Mouse (Mus musculus) forebrain, embryonic 16.5 days (tissue): Measurements from ENCODE around the gene Nrip1. TPM values are rescaled to one million over a fixed set of nuclear protein-coding genes. Genes with fewer than 3 reads are reported as not detected.

Experiments
- ATAC-seq: fragments of 200-750 bp; cut with Nextera tagmentation; 2 replicates; pipeline ENCODE4 v1.8.0; 2017; ENCODE audit warnings: mild to moderate bottlenecking, moderate library complexity
- H3K27ac ChIP-seq: fragments of 300-500 bp; sonication (generic); 2 replicates; pipeline ENCODE4 v1.5.1; 2014; ENCODE audit warnings: low read length, control low read depth
- H3K27me3 ChIP-seq: fragments of 300-500 bp; sonication (generic); replicated peaks from 2 replicates; pipeline ENCODE4 v1.6.1; 2014; ENCODE audit warnings: low read length; ENCODE audit not compliant: control insufficient read depth, insufficient read depth
- H3K36me3 ChIP-seq: fragments of 300-500 bp; sonication (generic); 2 replicates; pipeline ENCODE4 v1.6.1; 2014; ENCODE audit not compliant: control insufficient read depth, insufficient read depth
- H3K4me1 ChIP-seq: fragments of 300-500 bp; sonication (generic); replicated peaks from 2 replicates; pipeline ENCODE4 v1.6.1; 2014; ENCODE audit warnings: low read length; ENCODE audit not compliant: control insufficient read depth, insufficient read depth
- H3K4me2 ChIP-seq: fragments of 300-500 bp; sonication (generic); 2 replicates; pipeline ENCODE4 v1.6.1; 2014; ENCODE audit warnings: mild to moderate bottlenecking, low read length, control low read depth
- H3K4me3 ChIP-seq: fragments of 300-500 bp; sonication (generic); replicated peaks from 2 replicates; pipeline ENCODE4 v1.5.1; 2014; ENCODE audit warnings: mild to moderate bottlenecking, low read length, control low read depth
- H3K9ac ChIP-seq: fragments of 300-500 bp; sonication (generic); replicated peaks from 2 replicates; pipeline ENCODE4 v1.6.1; 2014; ENCODE audit warnings: low read depth, low read length, control low read depth
- H3K9me3 ChIP-seq: fragments of 300-500 bp; sonication (generic); 2 replicates; pipeline ENCODE4 v1.6.1; 2016; ENCODE audit warnings: low read length; ENCODE audit not compliant: control insufficient read depth
- WGBS: fragments of 180-500 bp; shearing (Covaris S2); extraction: QIAGEN DNeasy Blood & Tissue Kit; methylation state at CpG from one replicate; pipeline ENCODE4 v1.1.7; 2014; 5-methylcytosine and 5-hydroxymethylcytosine counted together
- polyA plus RNA-seq: library from polyadenylated mRNA; unstranded; fragments of >200 nt; fragmentation: Nextera tagmentation; extraction: Ambion mirVana; gene quantifications from 2 replicates; pipeline ENCODE4 v1.2.1, GENCODE M21; 2015

Nrip1 gene
- polyA plus RNA-seq, 1 experiment from 2014 or later = 38.7 TPM

- no peaks in the 10 kb centered on the region for H3K4me1 ChIP-seq
- no peak overlapping the region for H3K4me2 ChIP-seq
- peaks cover 4% of the 10 kb centered on the region; the same call in 1 of the 2 replicates for H3K27me3 ChIP-seq
- WGBS = 34% methylated on average over 4 of the region's 4 CpGs
- H3K9ac ChIP-seq = no peak overlapping the region
- no peak overlapping the region for H3K4me3 ChIP-seq
- no peak overlapping the region for H3K27ac ChIP-seq
- no peak for ATAC-seq
- H3K9me3 ChIP-seq = no peaks in the 10 kb centered on the region
- H3K36me3 ChIP-seq = no peaks in the 10 kb centered on the region
These were observed 12.4 kb upstream of the Nrip1 start for GRCm38 (mm10) chr16:76386071-76386470.

- Histone ChIP-seq H3K4me2 (no peak overlapping the region), H3K4me1 (no peaks in the 10 kb centered on the region), H3K4me3 (no peak overlapping the region), H3K27me3 (peaks cover 5% of the 10 kb centered on the region; the same call in 1 of the 2 replicates), H3K9me3 (no peaks in the 10 kb centered on the region), H3K36me3 (no peaks in the 10 kb centered on the region), H3K27ac (no peak overlapping the region), H3K9ac (no peak overlapping the region)
- no peak for ATAC-seq
- WGBS = 96% methylated on average over 3 of the region's 3 CpGs
These were observed 3.6 kb upstream of the Nrip1 start for GRCm38 (mm10) chr16:76377211-76377610.

- no peak for ATAC-seq
These were observed 3.0 kb upstream of the Nrip1 start for GRCm38 (mm10) chr16:76376661-76377060.

GRCm38 (mm10) chr16:76372941-76373561 is 576 bp downstream of the Nrip1 start:
- H3K4me3 ChIP-seq = peak overlapping the region; percentile 83
- peaks cover 17% of the 10 kb centered on the region for H3K4me1 ChIP-seq
- no peaks in the 10 kb centered on the region for H3K36me3 ChIP-seq
- ATAC-seq = peak; percentile 93
- no peaks in the 10 kb centered on the region for H3K9me3 ChIP-seq
- H3K27me3 ChIP-seq = peaks cover 5% of the 10 kb centered on the region; the same call in 1 of the 2 replicates
- H3K27ac ChIP-seq = peak overlapping the region; percentile 97
- peak overlapping the region; percentile 86 for H3K9ac ChIP-seq
- H3K4me2 ChIP-seq = peak overlapping the region; percentile 83
- WGBS = under 1% methylated on average over 56 of the region's 70 CpGs

More at GRCm38 (mm10) chr16:76376661-76377060, 3.0 kb upstream of the Nrip1 start:
- no peak overlapping the region for H3K9ac ChIP-seq
- no peaks in the 10 kb centered on the region for H3K9me3 ChIP-seq
- H3K27me3 ChIP-seq = peaks cover 5% of the 10 kb centered on the region; the same call in 1 of the 2 replicates
- H3K4me3 ChIP-seq = no peak overlapping the region
- no peaks in the 10 kb centered on the region for H3K36me3 ChIP-seq
- no peak overlapping the region for H3K4me2 ChIP-seq
- WGBS = 93% methylated on average over 8 of the region's 8 CpGs
- peaks cover 3% of the 10 kb centered on the region for H3K4me1 ChIP-seq
- no peak overlapping the region for H3K27ac ChIP-seq

- no peaks in the 10 kb centered on the region for H3K9me3 ChIP-seq
- under 1% methylated on average over 96 of the region's 102 CpGs for WGBS
- H3K27me3 ChIP-seq = peaks cover 5% of the 10 kb centered on the region; the same call in 1 of the 2 replicates
- H3K4me1 ChIP-seq = peaks cover 17% of the 10 kb centered on the region
- peak overlapping the region; percentile 83 for H3K4me2 ChIP-seq
- peak overlapping the region; percentile 97 for H3K27ac ChIP-seq
- peak overlapping the region; percentile 83 for H3K4me3 ChIP-seq
- ATAC-seq = peak; percentile 66
- H3K9ac ChIP-seq = peak overlapping the region; percentile 86
- H3K36me3 ChIP-seq = no peaks in the 10 kb centered on the region
These were observed 1.3 kb downstream of the Nrip1 start for GRCm38 (mm10) chr16:76372045-76372940.

GRCm38 (mm10) chr16:76371614-76371917 is 2.1 kb downstream of the Nrip1 start:
- ATAC-seq = no peak
- 5% methylated on average over 7 of the region's 7 CpGs for WGBS
- Histone ChIP-seq H3K27ac (no peak overlapping the region; the same call in 1 of the 2 replicates), H3K4me1 (peaks cover 17% of the 10 kb centered on the region), H3K36me3 (no peaks in the 10 kb centered on the region), H3K27me3 (peaks cover 5% of the 10 kb centered on the region; the same call in 1 of the 2 replicates), H3K4me3 (peak overlapping the region; percentile 83), H3K9ac (peak overlapping the region; percentile 86), H3K9me3 (no peaks in the 10 kb centered on the region), H3K4me2 (peak overlapping the region; percentile 83)

GRCm38 (mm10) chr16:76370716-76371613 is 2.7 kb downstream of the Nrip1 start:
- Histone ChIP-seq H3K36me3 (no peaks in the 10 kb centered on the region), H3K9ac (peak overlapping the region; percentile 86), H3K27ac (no peak overlapping the region), H3K27me3 (peaks cover 5% of the 10 kb centered on the region; the same call in 1 of the 2 replicates), H3K4me3 (peak overlapping the region; percentile 83), H3K4me2 (peak overlapping the region; percentile 83), H3K9me3 (no peaks in the 10 kb centered on the region), H3K4me1 (peaks cover 17% of the 10 kb centered on the region)
- 39% methylated on average over 12 of the region's 12 CpGs for WGBS
- ATAC-seq = no peak

GRCm38 (mm10) chr16:76370041-76370715 is 3.4 kb downstream of the Nrip1 start:
- no peaks in the 10 kb centered on the region for H3K36me3 ChIP-seq
- ATAC-seq = no peak
- peak overlapping the region; percentile 83 for H3K4me2 ChIP-seq
- H3K27me3 ChIP-seq = peaks cover 3% of the 10 kb centered on the region; the same call in 1 of the 2 replicates
- 36% methylated on average over 6 of the region's 6 CpGs for WGBS
- H3K27ac ChIP-seq = no peak overlapping the region
- H3K9me3 ChIP-seq = no peaks in the 10 kb centered on the region
- H3K4me3 ChIP-seq = peak overlapping the region; percentile 83
- no peak overlapping the region for H3K9ac ChIP-seq
- H3K4me1 ChIP-seq = peaks cover 17% of the 10 kb centered on the region
